Mouse (Mus musculus) gastrocnemius, postnatal 36 days (tissue): ENCODE data around the gene Fnbp4. TPM values are rescaled to one million over a fixed set of nuclear protein-coding genes. Genes with fewer than 3 reads are reported as not detected.
"Not testable (repeated sequence)": the region's sequence is repeated elsewhere in the genome, so short reads cannot be mapped to it uniquely, and the experiment has no call there.

ENCODE experiments used
- DNase-seq, 2 experiments: peaks; one replicate each; pipeline ENCODE4 v3.0.0; 2022
- intact Hi-C: fragments of 180-260 bp; cut with DNase I; formaldehyde crosslinking; loops from one replicate; pipeline ENCODE4 v1.15.1; 2025
- total RNA-seq, 2 experiments: library from RNA; stranded (reverse); gene quantifications; 2 replicates each; pipeline ENCODE4 v1.2.3; 2021

The Fnbp4 gene
- total RNA-seq, 2 experiments from 2014 or later: 14.7 to 17.3 TPM

DNA sequence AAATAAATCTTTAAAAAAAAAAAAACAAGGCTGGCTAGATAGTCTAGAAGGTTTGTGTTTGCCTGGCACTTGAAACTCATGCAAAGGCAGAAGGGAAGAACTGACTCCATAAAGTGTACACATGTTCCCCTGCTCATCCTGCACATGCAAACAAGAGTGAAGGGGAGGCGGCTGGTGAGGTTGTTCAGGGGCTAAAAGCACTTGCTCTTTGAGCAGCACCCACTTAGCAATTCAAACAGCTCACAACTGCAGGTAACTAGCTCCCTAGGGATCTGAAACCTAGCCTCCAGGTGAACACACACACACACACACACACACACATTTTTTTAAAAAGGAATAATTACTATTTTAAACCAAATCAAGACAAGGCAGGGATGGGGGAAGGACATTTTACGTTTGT is 36.8 kb downstream of the Fnbp4 start:
- DNase-seq: no peak
- intact Hi-C loops: no loop called here

DNA sequence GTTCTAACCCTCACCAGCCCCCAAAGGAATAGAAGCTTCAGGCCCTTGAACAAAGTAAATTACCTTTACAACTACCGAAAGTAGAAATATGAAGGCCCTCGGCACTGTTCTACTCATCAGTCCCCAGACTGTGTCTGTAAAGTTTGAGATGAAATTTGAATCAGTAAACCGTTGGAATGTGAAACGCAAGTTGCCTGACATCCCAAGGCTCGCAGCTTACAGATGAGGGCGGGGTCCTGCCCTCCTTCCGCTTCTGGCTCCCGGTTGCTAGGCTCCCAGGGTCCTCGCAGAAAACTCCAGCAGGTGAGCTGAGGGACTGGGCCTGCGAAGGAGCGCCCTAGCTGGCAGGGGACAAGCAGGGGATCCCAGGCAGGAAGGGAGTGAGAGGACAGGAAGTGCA is 37.3 kb downstream of the Fnbp4 start, which contains the start of gene Agbl2:
Gene Agbl2 (plus strand): TSS at position 270 of the 400 bp plus-strand sequence.
- DNase-seq: peak in 1 of 2 experiments; percentile 9
- intact Hi-C loops: no loop called here

DNA sequence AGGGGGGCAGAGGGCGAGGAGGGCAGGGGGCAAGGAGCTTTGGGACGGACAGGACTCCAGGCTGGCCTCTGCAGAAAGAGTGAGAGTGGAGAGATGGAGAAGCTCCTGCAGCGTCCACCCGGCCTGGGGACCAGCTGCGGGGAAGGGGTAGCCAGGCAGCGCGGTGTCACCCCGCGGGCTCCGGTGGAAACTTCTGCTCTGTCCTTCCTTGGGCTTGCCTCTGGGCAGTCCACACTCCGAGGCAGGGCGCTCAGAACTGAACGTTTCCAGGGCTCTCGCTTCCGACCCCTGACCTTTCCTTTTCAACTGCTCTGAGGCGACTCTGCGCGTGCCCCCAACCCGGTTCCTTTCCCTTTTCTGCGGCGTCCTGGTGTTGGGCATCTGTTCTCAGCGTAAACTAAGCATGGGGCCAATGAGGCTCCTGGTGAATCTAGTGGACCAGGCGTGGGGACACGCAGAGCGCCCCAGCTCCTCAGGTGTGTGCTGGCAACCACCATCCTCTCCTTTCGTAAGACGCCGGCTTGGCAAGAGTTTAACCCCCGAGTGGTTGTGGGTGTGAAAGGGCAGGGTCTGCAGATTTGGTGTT is 37.8 kb downstream of the Fnbp4 start:
- peak in 1 of 2 experiments; percentile 23 for DNase-seq
- intact Hi-C loops: no loop called here

GRCm38 (mm10) chr2:90788126-90788525 is 43.0 kb downstream of the Fnbp4 start:
- intact Hi-C loops: no loop called here
- no peak for DNase-seq

DNA sequence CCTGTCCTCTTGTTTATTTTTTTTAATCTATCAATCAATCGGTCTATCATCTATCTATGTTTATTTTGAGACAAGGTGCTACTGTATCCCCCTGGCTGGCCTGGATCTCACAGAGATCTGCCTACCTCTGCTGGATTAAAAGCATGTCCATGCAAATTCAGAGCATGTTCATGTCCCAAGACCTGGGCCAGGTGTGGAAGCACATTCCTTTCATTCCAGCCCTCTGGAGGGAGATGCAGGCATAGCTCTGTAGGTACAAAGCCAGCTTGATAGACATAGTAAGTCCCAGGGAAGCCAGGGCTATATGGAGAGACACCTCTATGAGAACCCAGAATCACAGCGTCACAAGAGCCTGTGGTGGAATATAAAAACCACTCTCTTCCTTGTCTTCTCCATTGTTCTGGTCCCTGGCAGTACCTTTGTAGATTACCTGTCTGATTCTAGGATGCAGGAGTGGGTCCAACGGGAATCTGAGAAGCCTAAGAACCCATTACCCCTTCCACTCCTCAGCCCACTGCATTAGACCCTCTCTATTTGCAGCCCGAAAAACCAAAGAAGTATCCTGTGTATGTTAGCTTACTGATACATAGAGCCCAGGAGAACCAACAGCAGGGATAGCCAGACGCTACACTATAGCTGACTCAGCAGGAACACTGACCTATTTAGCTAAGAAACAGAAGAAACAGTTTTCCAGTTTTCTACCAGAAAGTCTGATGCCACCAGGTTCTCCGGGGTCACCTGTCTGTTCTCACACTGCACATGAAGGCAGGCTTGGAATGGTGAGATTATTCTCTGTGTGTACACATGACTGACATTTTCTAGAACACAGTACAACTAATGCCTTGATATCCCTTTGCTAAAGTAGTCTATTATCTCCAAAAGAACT is 63.3 kb downstream of the Fnbp4 start:
- intact Hi-C loops: no loop called here
- no peak for DNase-seq

DNA sequence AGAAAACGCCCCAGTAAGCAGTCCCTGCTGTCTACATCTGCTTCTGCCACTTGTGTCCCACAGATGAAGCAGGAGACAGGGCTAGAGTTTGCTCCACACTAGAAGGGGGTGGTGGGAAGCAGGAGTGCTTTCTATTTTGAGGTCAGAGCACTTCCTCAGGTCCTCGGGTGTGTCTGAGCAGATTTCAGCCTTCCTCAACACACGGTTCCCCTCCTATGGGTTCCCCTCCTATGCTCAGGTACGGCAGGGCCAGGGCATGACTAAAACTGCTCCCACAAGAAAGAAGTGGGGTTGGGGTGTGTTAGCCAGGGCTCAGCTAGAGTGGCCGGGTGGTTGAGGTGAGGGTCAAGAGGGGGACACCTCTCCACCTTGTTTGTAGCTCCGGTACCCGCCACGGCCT is 65.6 kb downstream of the Fnbp4 start:
- DNase-seq: no peak
- intact Hi-C loops: no loop called here

GRCm38 (mm10) chr2:90815266-90815665 is 70.1 kb downstream of the Fnbp4 start:
- intact Hi-C loops: no loop called here
- DNase-seq: no peak

DNA sequence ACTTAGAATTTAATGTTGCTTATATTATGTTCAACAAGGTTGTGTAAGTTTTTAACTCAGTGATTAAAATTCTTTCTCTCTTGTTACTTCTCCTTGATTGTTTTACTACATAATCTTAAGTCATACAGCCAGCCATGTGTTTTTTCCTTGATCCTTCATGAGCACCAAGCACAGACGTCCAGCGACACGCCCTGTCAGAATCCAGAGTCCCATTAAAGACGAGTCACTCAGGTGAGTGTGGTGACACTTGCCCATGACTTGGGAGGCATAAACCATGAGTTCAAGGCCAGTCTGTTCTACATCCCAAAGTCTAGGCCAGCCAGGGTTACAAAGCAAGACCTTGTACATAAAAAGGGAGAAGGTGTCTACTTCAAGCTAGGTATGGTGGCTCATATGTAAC is 71.0 kb downstream of the Fnbp4 start:
- intact Hi-C loops: no loop called here
- no peak for DNase-seq

DNA sequence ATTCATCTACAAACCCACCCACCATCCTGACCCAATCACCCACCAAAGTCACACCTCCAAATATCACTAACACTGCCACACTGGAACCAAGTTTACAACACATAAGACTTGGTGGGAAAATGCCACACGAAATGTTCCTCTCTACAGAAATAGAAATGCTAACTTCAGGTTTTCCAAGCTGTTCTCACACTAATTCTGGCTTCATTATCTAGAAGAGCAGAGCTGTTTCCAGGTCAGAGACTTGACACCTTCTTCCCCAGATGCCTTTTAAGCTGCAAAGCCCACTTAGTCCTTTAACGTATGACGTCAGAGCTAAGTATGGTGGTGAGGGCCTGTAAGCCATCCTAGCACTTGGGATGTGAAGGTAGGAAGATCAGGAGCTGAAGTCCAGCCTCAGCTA is 73.5 kb downstream of the Fnbp4 start:
- no peak for DNase-seq
- intact Hi-C loops: no loop called here

DNA sequence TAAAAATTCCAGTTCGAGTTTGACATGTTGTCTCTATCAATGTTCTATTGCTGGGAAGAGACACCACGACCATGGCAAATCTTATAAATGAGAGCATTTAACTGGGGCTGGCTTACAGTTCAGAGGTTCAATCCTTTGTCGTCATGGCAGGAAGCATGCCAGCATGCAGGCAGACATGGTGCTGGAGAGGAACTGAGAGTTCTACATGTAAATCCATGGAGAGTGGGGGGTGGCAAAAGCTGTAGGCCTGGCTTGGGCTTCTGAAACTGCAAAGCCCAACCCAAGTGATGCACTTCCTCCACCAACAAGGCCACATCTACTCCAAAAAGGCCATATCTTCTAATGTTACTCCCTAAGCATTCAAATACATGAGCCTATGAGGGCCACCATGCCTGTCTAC is 75.7 kb downstream of the Fnbp4 start:
- intact Hi-C loops: no loop called here
- no peak for DNase-seq

DNA sequence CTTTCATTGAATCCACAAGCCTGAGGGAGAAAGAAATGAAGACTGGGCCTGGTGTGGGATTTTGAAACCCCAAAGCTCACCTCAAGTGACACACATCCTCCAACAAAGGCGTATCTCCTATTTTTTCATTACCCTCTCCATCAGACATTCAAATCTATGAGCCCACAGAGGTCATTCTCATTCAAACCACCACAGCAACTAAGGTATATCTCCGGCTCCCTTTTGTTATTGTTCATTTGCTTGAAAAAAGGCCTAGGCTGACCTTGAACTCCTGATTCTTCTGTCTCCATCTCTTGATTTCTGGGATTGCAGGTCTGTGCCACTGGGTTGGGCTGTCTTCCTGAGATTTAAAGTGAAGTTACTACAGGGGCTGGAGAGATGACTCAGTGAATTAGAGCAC is 77.8 kb downstream of the Fnbp4 start:
- no peak for DNase-seq
- intact Hi-C loops: no loop called here

GRCm38 (mm10) chr2:90823781-90824180 is 78.6 kb downstream of the Fnbp4 start:
- DNase-seq: no peak
- intact Hi-C loops: no loop called here

DNA sequence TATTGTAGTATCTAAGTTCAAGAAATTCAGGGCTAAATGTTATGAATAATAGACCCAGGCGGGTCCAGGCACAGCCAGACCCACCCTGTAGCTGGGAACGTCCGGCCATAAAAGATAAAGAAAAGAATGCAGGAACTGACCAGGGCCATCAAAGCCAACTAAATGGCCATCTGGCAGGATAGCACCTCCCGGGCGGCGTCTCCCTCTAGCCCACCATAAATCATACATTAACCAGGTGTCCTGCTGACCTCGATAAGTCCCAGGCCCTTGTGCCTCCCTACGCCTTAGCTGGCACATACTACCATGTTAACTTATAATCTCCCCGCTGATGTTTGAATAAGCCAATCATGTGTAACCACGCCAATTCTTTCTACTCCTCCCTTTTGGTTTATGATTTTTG is 79.4 kb downstream of the Fnbp4 start:
- DNase-seq, intact Hi-C loops: not testable (repeated sequence)

GRCm38 (mm10) chr2:90825515-90826172 is 80.5 kb downstream of the Fnbp4 start:
- intact Hi-C loops: no loop called here
- no peak for DNase-seq

DNA sequence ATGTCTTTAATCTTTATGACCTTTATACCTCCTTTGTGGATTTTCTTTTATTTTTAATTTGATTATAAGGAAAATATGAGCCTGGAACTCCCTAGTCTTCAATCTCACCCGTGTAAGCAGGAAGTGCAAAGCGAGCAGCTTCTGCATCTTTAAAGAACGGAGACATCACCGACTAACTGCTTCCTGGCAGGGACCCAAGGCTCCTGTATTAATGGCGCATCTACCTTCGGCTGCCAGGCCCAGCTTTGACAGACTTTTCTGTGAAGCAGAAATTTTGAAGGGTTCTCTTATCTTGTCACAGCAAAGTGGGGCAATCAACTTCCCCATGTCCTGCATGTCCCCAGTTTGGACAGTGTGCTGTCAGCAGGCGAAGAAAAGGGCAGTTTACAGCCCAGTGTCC is 83.6 kb downstream of the Fnbp4 start:
- no peak for DNase-seq
- intact Hi-C loops: no loop called here

Other genes with a start within 250 kb of the Fnbp4 start
- 1 to 10 TPM; 2.7 to 3.6 TPM for gene Ptprj, start 164.7 kb upstream of the Fnbp4 start, total RNA-seq
- gene Nup160, start 68.2 kb upstream of the Fnbp4 start, total RNA-seq: 10 to 100 TPM in 1 of 2 experiments, 1 to 10 TPM in 1; 9.9 to 13.6 TPM
- gene Agbl2, start 37.4 kb downstream of the Fnbp4 start, total RNA-seq: under 1 TPM; 0.42 to 0.46 TPM
- gene Mtch2, start 101.8 kb downstream of the Fnbp4 start, total RNA-seq: 100 to 1,000 TPM; 133 to 153 TPM
- gene C1qtnf4, start 140.5 kb downstream of the Fnbp4 start, total RNA-seq: 1 to 10 TPM; 2.7 to 4.1 TPM
- gene Kbtbd4, start 159.4 kb downstream of the Fnbp4 start, total RNA-seq: 10 to 100 TPM; 13.6 to 14.2 TPM
- 100 to 1,000 TPM; 448 to 474 TPM for gene Ndufs3, start 159.5 kb downstream of the Fnbp4 start, total RNA-seq
- gene Celf1, start 195.0 kb downstream of the Fnbp4 start, total RNA-seq: 10 to 100 TPM; 50.0 to 51.4 TPM